Mouse (Mus musculus) stomach, embryonic 15.5 days (tissue): Measurements from ENCODE around the gene Slc51a. TPM values are rescaled to one million over a fixed set of nuclear protein-coding genes. Genes with fewer than 3 reads are reported as not detected.

Source experiments
- ATAC-seq: fragments of 200-750 bp; cut with Nextera tagmentation; 2 replicates; pipeline ENCODE4 v1.8.0; 2017; ENCODE audit warnings: low read depth, moderate number of reproducible peaks, moderate TSS enrichment; ENCODE audit not compliant: insufficient read depth, low FRiP score
- H3K27ac ChIP-seq: fragments of 300-500 bp; sonication (generic); 2 replicates; pipeline ENCODE4 v1.5.1; 2015; ENCODE audit warnings: mild to moderate bottlenecking, inconsistent platforms
- H3K27me3 ChIP-seq: fragments of 300-500 bp; sonication (generic); replicated peaks from 2 replicates; pipeline ENCODE4 v1.6.1; 2015; ENCODE audit warnings: inconsistent platforms
- H3K36me3 ChIP-seq: fragments of 300-500 bp; sonication (generic); 2 replicates; pipeline ENCODE4 v1.6.1; 2015; ENCODE audit warnings: inconsistent platforms
- H3K4me1 ChIP-seq: fragments of 300-500 bp; sonication (generic); 2 replicates; pipeline ENCODE4 v1.6.1; 2015; ENCODE audit warnings: inconsistent platforms
- H3K4me2 ChIP-seq: fragments of 300-500 bp; sonication (generic); 2 replicates; pipeline ENCODE4 v1.6.1; 2015; ENCODE audit warnings: mild to moderate bottlenecking, inconsistent platforms
- H3K4me3 ChIP-seq: fragments of 300-500 bp; sonication (generic); replicated peaks from 2 replicates; pipeline ENCODE4 v1.5.1; 2015; ENCODE audit warnings: inconsistent platforms
- H3K9ac ChIP-seq: fragments of 300-500 bp; sonication (generic); 2 replicates; pipeline ENCODE4 v1.6.1; 2015; ENCODE audit warnings: inconsistent platforms
- H3K9me3 ChIP-seq: fragments of 300-500 bp; sonication (generic); 2 replicates; pipeline ENCODE4 v1.6.1; 2016; ENCODE audit warnings: inconsistent platforms
- WGBS: fragments of 180-500 bp; shearing (Covaris S2); methylation state at CpG from one replicate; pipeline ENCODE4 v1.1.7; 2015; 5-methylcytosine and 5-hydroxymethylcytosine counted together
- polyA plus RNA-seq: library from polyadenylated mRNA; unstranded; fragments of >200 nt; fragmentation: Nextera tagmentation; extraction: Ambion mirVana; gene quantifications from 2 replicates; pipeline ENCODE4 v1.2.1, GENCODE M21; 2015

The Slc51a gene
- polyA plus RNA-seq, 1 experiment from 2014 or later = 17.7 TPM

- Histone ChIP-seq H3K9me3 (no peaks in the 10 kb centered on the region), H3K27me3 (no peaks in the 10 kb centered on the region), H3K4me1 (peaks cover 4% of the 10 kb centered on the region; the same call in 1 of the 2 replicates), H3K27ac (no peak overlapping the region), H3K4me3 (no peak overlapping the region), H3K4me2 (no peak overlapping the region), H3K9ac (no peak overlapping the region), H3K36me3 (no peaks in the 10 kb centered on the region)
- 67% methylated on average over 1 of the region's 1 CpGs for WGBS
- no peak for ATAC-seq
These were observed 51.0 kb downstream of the Slc51a start for GRCm38 (mm10) chr16:32436657-32437056.

GRCm38 (mm10) chr16:32434691-32435090 is 53.0 kb downstream of the Slc51a start:
- no peaks in the 10 kb centered on the region for H3K9me3 ChIP-seq

GRCm38 (mm10) chr16:32434066-32434465 is 53.6 kb downstream of the Slc51a start:
- WGBS = 43% methylated on average over 6 of the region's 6 CpGs
- Histone ChIP-seq H3K9ac (no peak overlapping the region), H3K4me3 (no peak overlapping the region), H3K36me3 (no peaks in the 10 kb centered on the region), H3K27ac (no peak overlapping the region), H3K4me1 (peaks cover 10% of the 10 kb centered on the region; the same call in 1 of the 2 replicates), H3K9me3 (no peaks in the 10 kb centered on the region), H3K27me3 (no peaks in the 10 kb centered on the region), H3K4me2 (no peak overlapping the region)
- ATAC-seq = no peak

More at GRCm38 (mm10) chr16:32434691-32435090, 53.0 kb downstream of the Slc51a start:
- Histone ChIP-seq H3K27me3 (no peaks in the 10 kb centered on the region), H3K4me2 (no peak overlapping the region), H3K36me3 (no peaks in the 10 kb centered on the region), H3K4me1 (peaks cover 6% of the 10 kb centered on the region; the same call in 1 of the 2 replicates), H3K27ac (no peak overlapping the region), H3K4me3 (no peak overlapping the region), H3K9ac (no peak overlapping the region)
- no peak for ATAC-seq

GRCm38 (mm10) chr16:32433138-32433537 is 54.5 kb downstream of the Slc51a start:
- peaks cover 10% of the 10 kb centered on the region; the same call in 1 of the 2 replicates for H3K4me1 ChIP-seq
- H3K9ac ChIP-seq = no peak overlapping the region
- H3K27ac ChIP-seq = no peak overlapping the region
- H3K4me2 ChIP-seq = no peak overlapping the region
- no peaks in the 10 kb centered on the region for H3K9me3 ChIP-seq
- 79% methylated on average over 2 of the region's 2 CpGs for WGBS
- no peak for ATAC-seq
- H3K27me3 ChIP-seq = no peaks in the 10 kb centered on the region
- no peaks in the 10 kb centered on the region for H3K36me3 ChIP-seq
- no peak overlapping the region for H3K4me3 ChIP-seq

GRCm38 (mm10) chr16:32431926-32432325 is 55.8 kb downstream of the Slc51a start:
- Histone ChIP-seq H3K9ac (no peak overlapping the region), H3K4me2 (peak overlapping the region; percentile 92), H3K27ac (no peak overlapping the region), H3K9me3 (no peaks in the 10 kb centered on the region), H3K36me3 (no peaks in the 10 kb centered on the region), H3K4me3 (peak overlapping the region; percentile 89), H3K4me1 (peaks cover 10% of the 10 kb centered on the region; the same call in 1 of the 2 replicates), H3K27me3 (no peaks in the 10 kb centered on the region)
- 82% methylated on average over 1 of the region's 1 CpGs for WGBS
- ATAC-seq = no peak

- H3K4me2 ChIP-seq = peak overlapping the region; percentile 92
- peaks cover 10% of the 10 kb centered on the region; the same call in 1 of the 2 replicates for H3K4me1 ChIP-seq
- peak overlapping the region; percentile 89 for H3K4me3 ChIP-seq
- H3K36me3 ChIP-seq = no peaks in the 10 kb centered on the region
- peak overlapping the region; percentile 80 for H3K9ac ChIP-seq
- under 1% methylated on average over 28 of the region's 28 CpGs for WGBS
- ATAC-seq = peak; percentile 34
- H3K9me3 ChIP-seq = no peaks in the 10 kb centered on the region
- H3K27me3 ChIP-seq = no peaks in the 10 kb centered on the region
- H3K27ac ChIP-seq = peak overlapping the region; percentile 91
These were observed 56.6 kb downstream of the Slc51a start for GRCm38 (mm10) chr16:32431047-32431591.

- Histone ChIP-seq H3K4me3 (peak within 1 kb of the TSS; percentile 89), H3K4me2 (peak within 1 kb of the TSS; percentile 92), H3K9me3 (no peaks in the 10 kb centered on the region), H3K36me3 (no peaks in the 10 kb centered on the region), H3K27ac (peak within 1 kb of the TSS; percentile 91), H3K4me1 (peaks cover 10% of the 10 kb centered on the region; the same call in 1 of the 2 replicates), H3K27me3 (no peaks in the 10 kb centered on the region), H3K9ac (peak within 1 kb of the TSS; percentile 80)
- ATAC-seq = peak; percentile 97
- WGBS = under 1% methylated on average over 54 of the region's 54 CpGs
These were observed 57.1 kb downstream of the Slc51a start, which contains the start of gene Pcyt1a for GRCm38 (mm10) chr16:32430474-32431046. Pcyt1a (plus strand) TSS chr16:32430921.

- peaks cover 10% of the 10 kb centered on the region; the same call in 1 of the 2 replicates for H3K4me1 ChIP-seq
- WGBS = 91% methylated on average over 3 of the region's 3 CpGs
These were observed 60.2 kb downstream of the Slc51a start for GRCm38 (mm10) chr16:32427506-32427905.

More at GRCm38 (mm10) chr16:32427506-32427905, 60.2 kb downstream of the Slc51a start:
- H3K9ac ChIP-seq = no peak overlapping the region
- no peak overlapping the region for H3K4me2 ChIP-seq
- no peaks in the 10 kb centered on the region for H3K27me3 ChIP-seq
- no peaks in the 10 kb centered on the region for H3K36me3 ChIP-seq
- no peak for ATAC-seq
- no peak overlapping the region for H3K4me3 ChIP-seq
- H3K9me3 ChIP-seq = no peaks in the 10 kb centered on the region
- no peak overlapping the region for H3K27ac ChIP-seq

Other genes with a start within 250 kb of the Slc51a start
- 12.2 and 14.1 TPM in 2 replicates for gene Fbxo45, start 240.7 kb downstream of the Slc51a start, polyA plus RNA-seq
- gene Wdr53, start 240.7 kb downstream of the Slc51a start, polyA plus RNA-seq = 18.3 and 21.3 TPM in 2 replicates
- 0.09 TPM in 1 of 2 replicates, not detected in the other for gene Smco1, start 216.4 kb downstream of the Slc51a start, polyA plus RNA-seq
- 32.6 and 33.6 TPM in 2 replicates for gene Rnf168, start 210.4 kb downstream of the Slc51a start, polyA plus RNA-seq
- 20.6 and 22.3 TPM in 2 replicates for gene Ubxn7, start 155.6 kb downstream of the Slc51a start, polyA plus RNA-seq
- gene Tm4sf19, start 87.4 kb downstream of the Slc51a start, polyA plus RNA-seq = not detected in 2 replicates
- 27.4 and 27.5 TPM in 2 replicates for gene Tctex1d2, start 68.2 kb downstream of the Slc51a start, polyA plus RNA-seq
- 39.4 and 42.7 TPM in 2 replicates for gene Pcyt1a, start 57.0 kb downstream of the Slc51a start, polyA plus RNA-seq
- 0.21 and 0.22 TPM in 2 replicates for gene Zdhhc19, start 8.4 kb upstream of the Slc51a start, polyA plus RNA-seq
- gene Tfrc, start 121.0 kb upstream of the Slc51a start, polyA plus RNA-seq = 68.8 and 74.5 TPM in 2 replicates
- 12.0 and 14.9 TPM in 2 replicates for gene Tnk2, start 156.0 kb upstream of the Slc51a start, polyA plus RNA-seq
- 6.4 and 7.3 TPM in 2 replicates for gene Muc4, start 248.0 kb upstream of the Slc51a start, polyA plus RNA-seq